Mouse (Mus musculus) naive thymus-derived CD4-positive, alpha-beta T cell, adult 2 months (primary cell): ENCODE results near the gene Baat.
A peak's percentile ranks its signal among the peaks of the same experiment; 100 is the strongest.
"Not testable (repeated sequence)": the region's sequence is repeated elsewhere in the genome, so short reads cannot be mapped to it uniquely, and the experiment has no call there.

Experiments
- DNase-seq: peaks from one replicate; pipeline ENCODE4 v3.0.0-alpha.2; 2011; ENCODE audit warnings: low read depth

Baat gene

GRCm38 (mm10) chr4:49506386-49506785 lies at the start of gene Baat:
Gene Baat (minus strand): TSS chr4:49506557.
- DNase-seq: no peak

- no peak for DNase-seq
Measured at GRCm38 (mm10) chr4:49553380-49553779, 47.0 kb upstream of the Baat start.

GRCm38 (mm10) chr4:49549383-49549782 lies 43.0 kb upstream of the Baat start, which contains the start of gene Aldob:
Gene Aldob (minus strand): TSS chr4:49549546.
- DNase-seq: no peak

GRCm38 (mm10) chr4:49547544-49548219 lies 41.3 kb upstream of the Baat start:
- no peak for DNase-seq

- no peak for DNase-seq
Measured at GRCm38 (mm10) chr4:49546873-49547543, 40.7 kb upstream of the Baat start.

GRCm38 (mm10) chr4:49546026-49546425 lies 39.7 kb upstream of the Baat start:
- no peak for DNase-seq

GRCm38 (mm10) chr4:49540966-49541365 lies 34.6 kb upstream of the Baat start:
- DNase-seq: no peak

- no peak for DNase-seq
Measured at GRCm38 (mm10) chr4:49539665-49540064, 33.3 kb upstream of the Baat start.

GRCm38 (mm10) chr4:49536671-49537070 lies 30.3 kb upstream of the Baat start:
- no peak for DNase-seq

GRCm38 (mm10) chr4:49535675-49536294 lies 29.4 kb upstream of the Baat start:
- no peak for DNase-seq

GRCm38 (mm10) chr4:49535036-49535435 lies 28.7 kb upstream of the Baat start:
- DNase-seq: no peak

GRCm38 (mm10) chr4:49522576-49522975 lies 16.2 kb upstream of the Baat start:
- no peak for DNase-seq

GRCm38 (mm10) chr4:49521346-49521745 lies 15.0 kb upstream of the Baat start:
- DNase-seq: no peak

GRCm38 (mm10) chr4:49520572-49521340 lies 14.4 kb upstream of the Baat start, which contains the start of the genes Mrpl50 and Zfp189:
Gene Mrpl50 (minus strand): TSS chr4:49521093.
Gene Zfp189 (plus strand): TSS chr4:49521176.
- DNase-seq: peak; percentile 96

- DNase-seq: peak; percentile 13
Measured at GRCm38 (mm10) chr4:49519476-49519875, 13.1 kb upstream of the Baat start.

- no peak for DNase-seq
Measured at GRCm38 (mm10) chr4:49514441-49514840, 8.1 kb upstream of the Baat start.

- no peak for DNase-seq
Measured at GRCm38 (mm10) chr4:49512636-49513035, 6.3 kb upstream of the Baat start.

- DNase-seq: not testable (repeated sequence)
Measured at GRCm38 (mm10) chr4:49510236-49510835, 4.0 kb upstream of the Baat start.

- DNase-seq: no peak
Measured at GRCm38 (mm10) chr4:49509183-49509582, 2.8 kb upstream of the Baat start.

GRCm38 (mm10) chr4:49503563-49503962 lies 2.8 kb downstream of the Baat start:
- DNase-seq: no peak

- not testable (repeated sequence) for DNase-seq
Measured at GRCm38 (mm10) chr4:49485934-49486650, 20.3 kb downstream of the Baat start.
